Mouse (Mus musculus) testis, adult 2 months (tissue): Measurements from ENCODE around the gene Mrpl21. TPM values are rescaled to one million over a fixed set of nuclear protein-coding genes. Genes with fewer than 3 reads are reported as not detected.

ENCODE experiments used
- H3K27ac ChIP-seq: fragments of 200-500 bp; 2 replicates; pipeline ENCODE4 v1.5.1; 2012; ENCODE audit warnings: low read depth, low read length; ENCODE audit not compliant: control insufficient read depth, insufficient read depth
- H3K27me3 ChIP-seq: fragments of 200-500 bp; 2 replicates; pipeline ENCODE4 v1.6.1; 2012; ENCODE audit warnings: mild to moderate bottlenecking, low read length, moderate library complexity; ENCODE audit not compliant: control insufficient read depth, insufficient read depth
- H3K36me3 ChIP-seq: fragments of 200-500 bp; 2 replicates; pipeline ENCODE4 v1.6.1; 2012; ENCODE audit warnings: mild to moderate bottlenecking, low read length; ENCODE audit not compliant: control insufficient read depth, insufficient read depth
- H3K4me1 ChIP-seq: fragments of 200-500 bp; 2 replicates; pipeline ENCODE4 v1.6.1; 2012; ENCODE audit warnings: low read length; ENCODE audit not compliant: control insufficient read depth, insufficient read depth
- H3K4me3 ChIP-seq: fragments of 200-500 bp; 2 replicates; pipeline ENCODE4 v1.5.1; 2012; ENCODE audit warnings: low read depth, mild to moderate bottlenecking, low read length, moderate library complexity, mixed read lengths; ENCODE audit not compliant: control insufficient read depth
- CTCF ChIP-seq: fragments of 200-500 bp; IDR thresholded peaks from 2 replicates; pipeline ENCODE4 v1.5.1; 2012; ENCODE audit warnings: low read depth, mild to moderate bottlenecking, inconsistent platforms, low read length, moderate library complexity; ENCODE audit not compliant: control insufficient read depth, insufficient read depth, insufficient replicate concordance
- POLR2A ChIP-seq: fragments of 200-500 bp; IDR thresholded peaks from 2 replicates; pipeline ENCODE4 v1.6.1; 2012; ENCODE audit warnings: low read depth, mild to moderate bottlenecking, inconsistent platforms, low read length, moderate library complexity; ENCODE audit not compliant: control insufficient read depth
- polyA plus RNA-seq: library from polyadenylated mRNA; depleted of rRNA; stranded (reverse); fragments of >200 nt; gene quantifications from 2 replicates; pipeline ENCODE4 v1.2.3, GENCODE M21; 2012; rRNA removed

Mrpl21 gene
- polyA plus RNA-seq, 1 experiment, result 24.7 TPM

DNA sequence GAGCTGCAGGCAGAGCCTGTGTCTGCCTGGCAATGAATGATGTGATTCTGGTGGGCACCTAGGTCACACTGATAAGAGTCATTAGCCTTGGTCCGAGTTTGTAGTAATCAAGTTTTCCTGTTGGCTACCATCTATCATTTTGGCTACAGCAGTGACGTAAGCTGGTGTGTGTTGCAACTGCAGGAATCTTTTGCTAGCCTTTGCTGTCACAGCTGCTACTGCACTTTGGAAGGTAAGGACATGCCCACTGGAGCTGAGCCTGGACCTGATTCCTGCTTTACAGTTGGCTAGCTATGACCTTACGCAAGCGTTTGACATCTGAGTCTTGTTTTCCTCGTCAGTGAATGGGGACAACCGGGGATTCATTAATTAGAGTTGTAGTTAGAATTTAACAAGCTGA is 50.5 kb downstream of the Mrpl21 start:
- Histone ChIP-seq H3K27ac (no peak overlapping the region), H3K4me3 (no peak overlapping the region), H3K4me1 (peaks cover 2% of the 10 kb centered on the region; the same call in 1 of the 2 replicates), H3K36me3 (no peaks in the 10 kb centered on the region), H3K27me3 (no peaks in the 10 kb centered on the region)
- TF ChIP-seq CTCF (no peak), POLR2A (no peak)

DNA sequence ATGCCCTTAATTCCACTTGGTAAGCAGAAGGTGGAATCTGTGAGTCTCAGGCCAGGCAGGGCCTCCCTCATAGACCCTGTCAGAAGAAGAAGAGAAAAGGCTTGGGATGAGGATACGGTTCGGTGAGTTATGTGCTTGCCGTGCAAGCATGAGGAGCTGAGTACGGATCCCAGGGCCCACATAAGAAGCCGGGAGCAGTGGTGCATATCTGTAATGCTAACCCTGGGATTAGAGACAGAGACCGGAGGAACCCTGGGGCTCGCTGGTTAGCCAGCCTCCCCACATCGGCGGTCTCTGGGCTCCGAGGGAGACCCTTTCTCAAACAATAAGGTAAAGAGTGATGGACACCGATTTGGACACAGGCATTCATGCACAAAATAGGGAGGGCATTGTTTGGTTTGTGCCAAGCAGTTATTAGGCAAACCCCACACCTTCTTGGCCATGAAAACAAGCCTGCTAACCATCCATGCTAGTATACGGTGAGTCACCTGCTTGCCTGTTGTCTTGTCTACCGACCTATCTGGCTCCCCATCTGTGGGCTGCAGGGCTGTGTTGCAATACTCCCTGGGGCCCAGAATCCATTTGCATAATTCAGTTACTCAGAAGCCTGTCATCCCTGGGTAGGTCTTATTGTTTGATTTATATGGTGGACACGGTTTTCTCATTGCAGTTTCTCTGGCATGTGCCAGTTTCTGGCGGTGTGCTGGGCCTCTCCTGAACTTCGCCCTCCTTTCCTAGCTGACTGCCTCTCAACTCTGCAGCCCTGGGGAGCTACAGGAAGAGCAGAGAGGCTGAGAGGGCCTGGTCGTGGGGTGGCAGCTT is 51.2 kb downstream of the Mrpl21 start:
- no peaks in the 10 kb centered on the region for H3K36me3 ChIP-seq
- no peak overlapping the region for H3K27ac ChIP-seq
- H3K4me3 ChIP-seq, result no peak overlapping the region
- no peak for TF ChIP-seq POLR2A
- TF ChIP-seq CTCF, result no peak
- no peaks in the 10 kb centered on the region for H3K27me3 ChIP-seq
- peaks cover 2% of the 10 kb centered on the region; the same call in 1 of the 2 replicates for H3K4me1 ChIP-seq

DNA sequence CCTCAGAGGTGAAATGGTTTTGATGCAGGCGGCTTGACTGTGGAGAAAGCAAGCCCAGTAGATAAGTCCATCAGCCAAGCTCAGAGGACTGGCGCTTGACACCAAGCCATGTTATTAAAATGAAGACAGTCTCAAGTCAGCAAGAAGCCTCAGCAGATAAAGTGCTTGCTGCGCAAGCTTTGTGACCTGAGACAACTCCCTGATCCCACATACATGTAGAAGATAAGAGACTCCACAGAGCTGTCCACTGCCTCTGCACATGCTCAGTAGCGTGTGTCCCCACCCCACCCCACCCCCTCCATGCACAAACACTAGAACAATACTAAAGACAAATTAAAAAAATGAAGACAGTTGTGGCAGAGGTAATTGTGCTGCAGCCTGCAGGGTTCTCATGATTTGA is 51.8 kb downstream of the Mrpl21 start:
- no peaks in the 10 kb centered on the region for H3K27me3 ChIP-seq
- H3K4me1 ChIP-seq, result peaks cover 2% of the 10 kb centered on the region; the same call in 1 of the 2 replicates
- H3K27ac ChIP-seq, result no peak overlapping the region
- H3K36me3 ChIP-seq, result no peaks in the 10 kb centered on the region
- H3K4me3 ChIP-seq, result no peak overlapping the region
- TF ChIP-seq CTCF, result no peak
- TF ChIP-seq POLR2A, result no peak

DNA sequence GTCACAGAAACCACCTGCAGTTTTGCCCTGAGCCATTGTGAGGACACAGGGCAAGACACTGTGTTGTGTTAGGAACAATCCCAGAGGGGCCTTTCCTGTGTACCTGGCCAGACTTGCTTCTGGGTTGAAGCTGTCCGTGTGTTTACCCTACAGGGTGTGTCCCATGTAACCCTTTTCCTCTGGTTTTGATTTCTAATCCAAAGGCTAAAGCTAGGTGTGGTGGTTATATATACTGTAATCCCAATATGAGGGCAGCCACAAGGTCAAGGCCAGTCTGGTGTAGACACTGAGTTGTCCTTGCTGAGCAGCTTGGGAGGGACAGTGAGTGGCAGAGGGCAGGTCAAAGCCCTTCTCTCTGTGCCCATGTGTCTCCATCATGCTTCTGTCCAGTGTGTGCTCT is 53.2 kb downstream of the Mrpl21 start:
- no peaks in the 10 kb centered on the region for H3K27me3 ChIP-seq
- H3K4me1 ChIP-seq, result peaks cover 2% of the 10 kb centered on the region; the same call in 1 of the 2 replicates
- H3K4me3 ChIP-seq, result no peak overlapping the region
- no peak for TF ChIP-seq CTCF
- TF ChIP-seq POLR2A, result no peak
- no peaks in the 10 kb centered on the region for H3K36me3 ChIP-seq
- H3K27ac ChIP-seq, result no peak overlapping the region

DNA sequence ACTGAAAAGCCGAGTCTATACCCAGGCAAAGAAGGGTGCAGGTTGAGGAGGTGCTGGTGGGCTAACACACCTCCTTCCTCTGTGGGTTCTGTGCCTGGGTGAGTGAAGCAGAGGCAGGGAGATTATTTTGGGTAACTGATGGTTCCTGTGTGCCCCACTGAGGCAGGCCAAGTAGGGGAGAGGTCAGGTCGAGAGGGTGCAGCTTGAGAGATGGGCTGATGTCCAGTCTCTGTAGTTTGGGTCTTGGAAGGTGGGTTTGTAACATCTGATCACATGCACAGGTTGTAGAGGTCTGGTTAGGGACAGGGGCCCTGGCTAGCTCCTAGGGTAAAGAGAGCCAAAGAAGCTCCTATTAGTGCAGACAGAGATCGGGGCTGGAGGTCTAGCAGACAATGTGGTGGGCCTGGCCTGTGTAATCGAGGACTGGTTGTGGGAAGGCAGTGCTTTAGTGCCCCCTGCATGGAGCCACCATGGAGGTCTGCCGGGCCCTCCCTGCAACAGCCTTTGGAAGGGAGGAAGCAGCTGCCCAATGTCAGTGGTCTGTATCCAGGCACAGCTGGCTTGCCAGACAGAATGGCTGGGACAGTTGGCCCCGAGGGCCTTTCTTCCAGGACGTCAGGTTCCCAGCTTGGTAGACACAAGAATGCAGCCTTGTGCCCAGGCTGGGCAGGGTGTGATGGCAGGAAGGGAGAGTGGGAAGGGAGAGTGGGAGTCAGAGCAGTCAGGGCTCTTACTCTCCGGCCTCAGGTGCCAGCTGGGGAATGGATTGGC is 54.0 kb downstream of the Mrpl21 start:
- Histone ChIP-seq H3K27me3 (no peaks in the 10 kb centered on the region), H3K4me3 (no peak overlapping the region), H3K36me3 (no peaks in the 10 kb centered on the region), H3K4me1 (peaks cover 2% of the 10 kb centered on the region; the same call in 1 of the 2 replicates), H3K27ac (no peak overlapping the region)
- no peak for TF ChIP-seq POLR2A
- no peak for TF ChIP-seq CTCF

DNA sequence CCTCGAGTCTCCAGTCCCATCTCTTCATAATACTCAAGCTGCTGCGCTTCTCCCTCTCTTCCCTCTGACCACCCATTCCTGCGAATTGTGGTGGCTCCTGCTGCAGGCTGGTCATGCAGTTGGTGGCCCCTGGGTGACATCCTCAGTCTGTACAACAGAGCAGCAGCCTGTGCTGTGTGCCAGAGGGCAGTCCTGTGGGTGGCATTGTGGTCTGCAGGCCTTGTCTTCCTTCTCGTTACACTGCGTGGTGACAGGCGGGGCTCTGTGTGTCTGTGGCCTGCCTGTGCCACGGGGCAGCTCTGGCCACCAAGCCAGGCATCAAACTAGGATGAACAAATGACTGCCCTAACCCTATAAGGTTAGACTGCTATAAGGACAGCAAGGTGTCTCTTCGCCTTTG is 56.5 kb downstream of the Mrpl21 start:
- peaks cover 2% of the 10 kb centered on the region; the same call in 1 of the 2 replicates for H3K4me1 ChIP-seq
- TF ChIP-seq CTCF, result no peak
- no peak for TF ChIP-seq POLR2A
- H3K27ac ChIP-seq, result no peak overlapping the region
- no peak overlapping the region for H3K4me3 ChIP-seq
- H3K36me3 ChIP-seq, result no peaks in the 10 kb centered on the region
- no peaks in the 10 kb centered on the region for H3K27me3 ChIP-seq

DNA sequence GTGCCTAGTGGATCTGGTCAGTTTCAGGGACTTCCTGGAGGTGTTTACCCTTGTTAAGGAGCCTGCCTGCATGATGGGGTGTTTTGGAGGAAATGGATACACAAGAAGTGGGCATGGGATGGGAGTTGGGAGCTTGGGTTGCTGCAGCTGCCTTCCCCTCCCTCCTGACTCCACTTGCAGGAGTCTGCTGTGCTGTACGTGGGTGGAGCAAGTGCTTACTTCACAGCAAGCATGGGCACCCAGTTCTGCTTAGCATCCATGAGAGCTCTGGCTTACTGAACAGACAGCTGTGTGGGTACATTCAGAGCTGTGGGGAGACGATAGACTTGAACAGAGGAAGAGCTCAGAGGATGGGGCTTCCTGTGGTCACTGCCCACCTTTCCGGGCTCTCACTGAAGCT is 58.3 kb downstream of the Mrpl21 start:
- Histone ChIP-seq H3K4me3 (no peak overlapping the region), H3K4me1 (no peaks in the 10 kb centered on the region), H3K27me3 (no peaks in the 10 kb centered on the region), H3K36me3 (no peaks in the 10 kb centered on the region), H3K27ac (no peak overlapping the region)
- TF ChIP-seq POLR2A (no peak), CTCF (no peak)

Other genes with a start within 250 kb of the Mrpl21 start
- gene Ighmbp2, start 116 bp downstream of the Mrpl21 start, polyA plus RNA-seq, result 4.1 and 4.4 TPM in 2 replicates
- 17.6 and 18.9 TPM in 2 replicates for gene Cpt1a, start 39.4 kb downstream of the Mrpl21 start, polyA plus RNA-seq
- 134 and 150 TPM in 2 replicates for gene Tesmin, start 106.0 kb downstream of the Mrpl21 start, polyA plus RNA-seq
- gene Gal, start 131.6 kb downstream of the Mrpl21 start, polyA plus RNA-seq, result 0.72 and 0.90 TPM in 2 replicates